Mouse (Mus musculus): ENCODE measurements around the gene Arsb. TPM values are rescaled to one million over a fixed set of nuclear protein-coding genes. Genes with fewer than 3 reads are reported as not detected.
A peak's percentile ranks its signal among the peaks of the same experiment; 100 is the strongest.

Gene Arsb
- polyA plus RNA-seq, 1 experiment from 2014 or later, result 9.8 TPM

DNA sequence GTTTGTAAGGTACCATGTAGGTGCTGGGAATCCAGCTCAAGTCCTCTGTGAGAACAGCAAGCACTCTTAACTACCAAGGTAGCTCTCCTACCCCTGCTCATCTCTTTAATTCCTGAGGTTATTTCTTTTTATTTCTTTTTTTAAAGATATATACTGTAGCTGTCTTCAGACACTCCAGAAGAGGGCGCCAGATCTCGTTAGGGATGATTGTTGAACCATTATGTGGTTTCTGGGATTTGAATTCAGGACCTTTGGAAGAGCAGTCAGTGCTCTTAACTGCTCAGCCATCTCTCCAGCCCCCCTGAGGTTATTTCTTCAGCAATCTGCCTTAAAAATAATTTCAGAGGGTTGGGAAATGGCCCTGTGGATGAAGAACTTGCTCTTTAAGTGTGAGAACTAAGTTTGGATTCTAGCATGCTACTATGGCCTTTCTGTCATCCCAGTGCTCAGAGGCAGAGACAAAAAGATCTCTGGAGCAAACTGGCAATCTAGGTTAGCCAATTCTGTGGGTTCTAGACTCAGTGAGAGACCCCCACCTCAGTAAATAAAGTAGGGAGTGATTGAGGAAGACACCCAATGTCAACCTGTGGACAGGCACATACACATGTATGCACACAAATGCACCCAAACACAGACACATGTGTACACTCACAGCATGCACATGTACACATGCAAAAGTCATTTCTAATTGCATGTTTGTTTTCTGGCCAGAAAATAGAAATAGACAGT, 58.3 kb downstream of the Arsb start:
- H3K4me3 ChIP-seq, result no peak overlapping the region
- H3K4me1 ChIP-seq, result no peaks in the 10 kb centered on the region
- no peak overlapping the region for H3K9ac ChIP-seq (replicated peaks)
- H3K27me3 ChIP-seq, result no peaks in the 10 kb centered on the region
- 59% methylated on average over 2 of the region's 2 CpGs for WGBS
- peaks cover 3% of the 10 kb centered on the region; the same call in 1 of the 2 replicates for H3K9me3 ChIP-seq
- H3K27ac ChIP-seq (replicated peaks), result no peak overlapping the region
- no peak overlapping the region for H3K4me2 ChIP-seq (replicated peaks)
- H3K36me3 ChIP-seq, result no peaks in the 10 kb centered on the region
- ATAC-seq (ENCODE audit: low FRiP score, low read depth), result no peak

DNA sequence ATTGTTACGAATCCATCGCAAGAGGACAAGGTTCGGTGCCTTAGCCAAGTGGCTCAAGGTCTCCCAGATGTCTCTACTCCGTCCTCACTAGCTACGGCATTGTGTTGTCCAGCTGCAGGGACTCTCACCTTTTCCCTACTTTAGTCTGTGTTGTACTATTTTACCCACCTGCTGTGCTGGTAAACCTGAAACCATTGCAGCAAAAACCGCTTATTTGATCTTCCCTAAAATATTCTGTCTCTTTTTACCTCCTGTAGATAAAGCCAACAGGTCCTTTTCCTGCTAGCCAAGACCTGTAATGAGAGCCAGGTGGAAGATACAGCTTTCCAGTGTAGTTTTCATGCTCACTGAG, 58.8 kb downstream of the Arsb start:
- 81% methylated on average over 6 of the region's 6 CpGs for WGBS
- ATAC-seq (ENCODE audit: low FRiP score, low read depth), result no peak
- H3K4me3 ChIP-seq, result no peak overlapping the region

DNA sequence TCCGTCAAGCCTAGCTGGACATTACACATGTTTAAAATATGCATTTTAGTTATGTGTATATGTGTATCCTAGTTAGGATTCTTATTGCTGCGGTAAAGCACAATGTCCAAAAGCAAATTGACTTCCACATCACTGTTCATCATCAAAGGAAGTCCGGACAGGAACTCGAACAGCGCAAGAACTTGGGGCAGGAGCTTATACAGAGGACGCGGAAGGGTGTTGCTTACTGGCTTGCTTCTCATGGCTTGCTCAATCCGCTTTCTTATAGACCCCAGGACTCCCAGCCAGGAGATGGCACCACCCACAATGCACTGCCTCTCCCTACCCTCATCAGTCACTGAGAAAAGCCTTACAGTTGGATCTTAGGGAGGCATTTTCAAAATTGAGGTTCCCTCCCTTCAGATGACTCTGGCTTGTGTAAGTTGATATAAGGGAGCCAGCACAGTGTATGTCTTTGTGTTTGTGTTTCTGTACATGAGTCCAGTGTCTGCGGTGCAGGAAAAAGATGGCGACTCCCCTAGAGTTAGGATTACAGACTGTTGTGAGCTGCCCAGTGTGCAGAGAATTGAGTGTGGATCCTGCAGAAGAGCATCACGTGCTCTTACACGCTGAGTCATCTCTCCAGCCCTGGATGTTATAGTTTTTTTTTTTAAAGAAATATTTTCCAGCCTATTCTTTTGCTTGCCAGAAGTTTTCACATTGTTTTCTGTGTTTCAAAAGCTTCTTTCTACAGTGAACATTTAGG, 66.2 kb downstream of the Arsb start:
- H3K4me2 ChIP-seq (replicated peaks), result no peak overlapping the region
- ATAC-seq (ENCODE audit: low FRiP score, low read depth), result no peak
- no peaks in the 10 kb centered on the region for H3K36me3 ChIP-seq
- 90% methylated on average over 12 of the region's 12 CpGs for WGBS
- no peak overlapping the region for H3K4me3 ChIP-seq
- 0 out of 2 replicates have a peak, but pooled peaks cover 9% of the 10 kb centered on the region for H3K9me3 ChIP-seq
- no peaks in the 10 kb centered on the region; the same call in 1 of the 2 replicates for H3K27me3 ChIP-seq
- peaks cover 20% of the 10 kb centered on the region for H3K4me1 ChIP-seq
- H3K27ac ChIP-seq (replicated peaks), result no peak overlapping the region
- no peak overlapping the region for H3K9ac ChIP-seq (replicated peaks)

More for the DNA sequence above, 58.8 kb downstream of the Arsb start:
- H3K4me2 ChIP-seq (replicated peaks), result no peak overlapping the region
- no peaks in the 10 kb centered on the region for H3K36me3 ChIP-seq
- no peak overlapping the region for H3K9ac ChIP-seq (replicated peaks)
- peaks cover 3% of the 10 kb centered on the region; the same call in 1 of the 2 replicates for H3K9me3 ChIP-seq
- no peaks in the 10 kb centered on the region for H3K4me1 ChIP-seq
- no peaks in the 10 kb centered on the region for H3K27me3 ChIP-seq
- H3K27ac ChIP-seq (replicated peaks), result no peak overlapping the region

DNA sequence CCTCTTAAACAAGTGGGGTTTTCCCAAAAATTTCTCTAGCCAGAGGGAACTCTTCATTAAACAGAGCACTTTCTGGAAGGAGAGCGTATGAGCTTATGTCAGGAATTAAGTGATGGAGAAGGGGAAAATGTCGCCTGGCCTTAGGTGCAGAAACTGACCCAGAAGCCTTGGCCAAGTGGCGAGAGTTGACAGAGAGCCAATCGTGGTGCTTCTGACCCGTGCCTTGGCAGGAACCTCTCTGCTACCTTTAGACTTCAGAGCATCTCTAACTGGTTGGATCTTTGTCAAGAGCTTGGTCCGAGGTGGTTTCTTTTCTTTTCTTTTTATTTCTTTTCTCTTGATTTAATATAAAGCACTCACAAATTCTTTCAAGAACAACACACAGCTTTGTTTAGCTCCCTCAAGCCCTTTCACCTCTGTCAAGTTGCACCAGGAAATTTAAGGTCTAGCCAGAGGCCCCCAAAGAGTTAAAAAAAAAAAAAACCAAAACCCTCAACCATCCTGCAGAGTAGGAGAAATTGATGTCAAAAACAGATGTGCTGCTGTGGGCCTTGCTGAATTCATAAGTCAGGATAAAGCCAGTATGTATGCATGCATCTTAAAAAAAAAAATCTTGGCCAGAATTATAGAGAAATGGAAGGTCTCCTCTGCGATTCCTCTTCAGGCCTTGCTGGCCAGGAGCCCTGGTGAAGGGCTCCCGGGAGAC, 67.2 kb downstream of the Arsb start:
- 0 out of 2 replicates have a peak, but pooled peaks cover 9% of the 10 kb centered on the region for H3K9me3 ChIP-seq
- no peak overlapping the region for H3K9ac ChIP-seq (replicated peaks)
- H3K27ac ChIP-seq (replicated peaks), result peak overlapping the region; percentile 73
- H3K36me3 ChIP-seq, result no peaks in the 10 kb centered on the region
- H3K4me3 ChIP-seq, result no peak overlapping the region
- 48% methylated on average over 8 of the region's 8 CpGs for WGBS
- ATAC-seq (ENCODE audit: low FRiP score, low read depth), result peak; percentile 18; the same call in 1 of the 2 replicates
- no peaks in the 10 kb centered on the region; the same call in 1 of the 2 replicates for H3K27me3 ChIP-seq
- peaks cover 20% of the 10 kb centered on the region for H3K4me1 ChIP-seq
- 0 out of 2 replicates have a peak overlapping the region, but pooled peaks have one; percentile 17 for H3K4me2 ChIP-seq (replicated peaks)

DNA sequence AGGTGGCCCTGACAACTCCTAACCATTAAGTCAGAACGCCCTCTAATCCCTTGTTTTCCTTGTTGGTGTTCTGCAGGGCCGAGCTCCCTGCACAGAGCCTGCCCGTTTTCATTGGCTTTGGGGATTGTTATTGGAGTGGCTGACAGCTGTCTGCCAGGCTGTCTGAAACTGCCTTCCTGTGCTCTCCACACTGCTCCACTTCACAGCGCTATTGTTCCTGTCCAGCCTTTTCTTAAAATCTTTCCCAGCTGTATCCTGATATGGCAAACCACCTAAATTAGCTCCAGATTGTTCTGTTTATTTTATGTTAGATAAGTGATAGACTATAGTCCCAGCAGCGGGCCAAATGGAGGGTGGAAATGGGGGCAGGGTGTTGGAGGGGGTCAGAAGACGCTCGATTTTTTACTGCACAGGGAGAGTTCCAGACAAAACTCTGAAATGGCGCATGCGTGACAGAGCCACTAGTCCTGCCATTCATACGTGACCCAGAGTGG, 67.8 kb downstream of the Arsb start:
- Histone ChIP-seq H3K36me3 (no peaks in the 10 kb centered on the region), H3K4me2 (replicated peaks) (0 out of 2 replicates have a peak overlapping the region, but pooled peaks have one; percentile 17), H3K27ac (replicated peaks) (peak overlapping the region; percentile 73), H3K4me1 (peaks cover 20% of the 10 kb centered on the region), H3K27me3 (no peaks in the 10 kb centered on the region; the same call in 1 of the 2 replicates), H3K4me3 (no peak overlapping the region), H3K9me3 (0 out of 2 replicates have a peak, but pooled peaks cover 9% of the 10 kb centered on the region), H3K9ac (replicated peaks) (no peak overlapping the region)
- WGBS, result 24% methylated on average over 10 of the region's 10 CpGs
- ATAC-seq (ENCODE audit: low FRiP score, low read depth), result peak; percentile 96

DNA sequence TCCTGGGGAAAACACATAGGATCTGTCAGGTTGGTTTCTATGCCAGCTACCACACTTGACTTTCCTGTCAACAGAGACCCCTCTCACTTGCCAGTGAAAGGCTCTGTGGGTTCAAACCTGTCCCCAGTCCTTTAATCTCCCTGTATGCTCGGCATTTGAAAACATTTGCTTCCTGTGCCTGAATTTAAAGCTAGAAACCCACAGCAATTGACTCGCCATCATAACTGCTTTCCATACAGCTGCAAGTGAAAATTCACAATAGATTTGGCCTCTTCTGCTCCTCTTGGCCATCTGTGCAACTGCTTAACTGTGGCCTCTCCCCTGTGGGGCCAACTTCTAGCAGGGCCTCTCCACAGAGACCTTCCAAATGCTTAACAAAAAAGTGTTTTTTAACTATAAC, 68.3 kb downstream of the Arsb start:
- Histone ChIP-seq H3K27ac (replicated peaks) (peak overlapping the region; percentile 73), H3K4me2 (replicated peaks) (no peak overlapping the region), H3K36me3 (no peaks in the 10 kb centered on the region), H3K4me1 (peaks cover 20% of the 10 kb centered on the region), H3K9me3 (0 out of 2 replicates have a peak, but pooled peaks cover 9% of the 10 kb centered on the region), H3K27me3 (no peaks in the 10 kb centered on the region; the same call in 1 of the 2 replicates), H3K4me3 (no peak overlapping the region), H3K9ac (replicated peaks) (no peak overlapping the region)
- WGBS, result 19% methylated on average over 2 of the region's 2 CpGs
- ATAC-seq (ENCODE audit: low FRiP score, low read depth), result peak; percentile 45; the same call in 1 of the 2 replicates

DNA sequence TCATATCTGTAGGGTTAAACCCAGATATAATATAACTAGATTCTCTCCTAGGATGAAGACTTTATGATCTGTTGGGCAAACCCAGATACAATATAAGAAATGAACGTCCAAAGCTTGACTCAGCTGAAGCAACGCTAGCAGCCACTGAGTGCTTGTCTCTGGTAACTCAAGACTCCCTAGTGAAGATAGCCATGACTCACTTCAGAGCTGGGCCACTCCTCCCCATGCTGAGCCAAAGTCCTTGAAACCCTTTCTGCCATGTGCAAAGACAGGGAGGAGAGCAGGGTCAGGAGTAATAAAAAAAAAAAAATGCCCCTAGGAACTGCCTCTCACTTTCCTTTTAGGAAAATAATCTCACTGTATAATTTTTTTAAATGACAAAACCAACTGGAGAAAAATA, 68.7 kb downstream of the Arsb start:
- H3K27me3 ChIP-seq, result no peaks in the 10 kb centered on the region; the same call in 1 of the 2 replicates
- H3K36me3 ChIP-seq, result no peaks in the 10 kb centered on the region
- 71% methylated on average over 2 of the region's 2 CpGs for WGBS
- peak overlapping the region; percentile 73 for H3K27ac ChIP-seq (replicated peaks)
- H3K4me1 ChIP-seq, result peaks cover 20% of the 10 kb centered on the region
- 0 out of 2 replicates have a peak, but pooled peaks cover 9% of the 10 kb centered on the region for H3K9me3 ChIP-seq
- no peak overlapping the region for H3K9ac ChIP-seq (replicated peaks)
- no peak overlapping the region for H3K4me2 ChIP-seq (replicated peaks)
- no peak overlapping the region for H3K4me3 ChIP-seq
- ATAC-seq (ENCODE audit: low FRiP score, low read depth), result no peak

DNA sequence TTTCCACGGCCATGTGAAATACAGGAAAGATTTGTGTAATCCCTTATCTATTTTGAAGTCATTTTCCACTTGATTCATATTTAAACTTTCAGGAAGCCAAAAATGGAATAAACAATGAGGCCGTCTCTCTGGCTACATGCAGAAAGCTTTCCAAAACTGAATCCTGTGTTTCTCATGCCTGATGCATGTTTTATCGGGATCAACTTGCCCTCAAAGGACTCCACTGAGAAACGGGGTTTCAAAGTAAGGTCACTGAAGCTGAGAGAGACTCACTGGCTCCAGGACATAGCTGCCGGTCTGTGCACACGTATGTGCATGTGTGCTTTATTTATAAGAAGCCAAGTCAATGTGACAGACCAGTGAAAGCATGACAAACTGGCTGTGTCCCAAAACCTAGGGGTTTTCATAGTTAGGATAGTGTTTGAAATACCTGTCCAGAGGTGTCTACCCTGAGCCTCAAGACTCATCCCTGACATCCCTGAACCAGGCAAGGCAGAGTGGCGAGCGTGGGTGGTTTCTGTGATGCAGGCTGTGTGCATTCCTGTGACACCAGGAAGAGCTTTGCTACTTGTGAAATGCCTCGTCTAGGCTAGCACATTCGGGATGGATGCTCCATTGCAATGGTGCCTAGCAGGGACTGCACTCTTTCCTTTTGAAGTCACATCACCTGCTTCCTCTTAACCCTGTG, 75.5 kb downstream of the Arsb start:
- Histone ChIP-seq H3K36me3 (no peaks in the 10 kb centered on the region), H3K9me3 (0 out of 2 replicates have a peak, but pooled peaks cover 3% of the 10 kb centered on the region), H3K9ac (replicated peaks) (no peak overlapping the region), H3K4me1 (0 out of 2 replicates have a peak, but pooled peaks cover under 1% of the 10 kb centered on the region), H3K4me2 (replicated peaks) (no peak overlapping the region), H3K27ac (replicated peaks) (no peak overlapping the region), H3K27me3 (no peaks in the 10 kb centered on the region), H3K4me3 (no peak overlapping the region)
- ATAC-seq (ENCODE audit: low FRiP score, low read depth), result no peak
- WGBS, result 83% methylated on average over 10 of the region's 10 CpGs

DNA sequence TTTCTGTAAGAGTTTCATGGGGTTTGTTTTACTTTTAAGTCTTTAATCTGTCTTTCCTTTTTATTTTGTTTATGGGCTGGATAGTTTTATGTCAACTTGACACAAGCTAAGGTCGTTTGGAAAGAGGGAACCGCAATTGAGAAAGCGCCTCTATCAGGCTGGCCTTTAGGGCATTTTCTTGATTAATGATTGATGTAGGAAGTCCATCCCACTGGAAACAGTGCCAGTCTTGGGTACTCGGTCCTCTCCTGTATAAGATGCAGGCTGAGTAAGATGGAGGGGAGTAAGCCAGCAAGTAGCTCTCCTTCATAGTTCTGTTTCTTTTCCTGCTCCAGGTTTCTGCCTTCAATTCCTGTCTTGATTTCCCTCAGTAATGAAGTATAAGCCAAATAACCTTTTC, 76.2 kb downstream of the Arsb start:
- no peak for ATAC-seq (ENCODE audit: low FRiP score, low read depth)
- H3K4me3 ChIP-seq, result no peak overlapping the region

DNA sequence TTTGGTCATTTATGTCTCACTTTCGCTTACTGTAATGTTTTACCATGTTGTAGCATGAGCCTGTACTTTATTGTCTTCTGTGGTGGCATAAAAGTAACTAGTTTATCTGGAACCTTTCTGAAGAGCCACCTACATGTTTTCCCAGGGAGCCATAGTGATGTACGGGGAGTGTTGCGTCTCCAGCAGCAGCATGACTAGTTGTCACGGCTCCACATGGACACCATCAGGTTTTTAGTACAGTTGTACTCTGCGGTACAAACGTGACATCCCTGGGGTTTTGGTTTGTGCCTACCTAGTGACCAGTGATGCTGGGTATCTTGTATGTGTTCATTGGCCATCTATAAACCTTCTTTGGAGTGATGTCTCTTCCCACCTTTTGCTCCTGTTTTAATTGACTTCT, 77.2 kb downstream of the Arsb start:
- Histone ChIP-seq H3K36me3 (no peaks in the 10 kb centered on the region), H3K9me3 (no peaks in the 10 kb centered on the region), H3K4me3 (no peak overlapping the region), H3K4me1 (peaks cover 7% of the 10 kb centered on the region; the same call in 1 of the 2 replicates), H3K27ac (replicated peaks) (no peak overlapping the region), H3K4me2 (replicated peaks) (no peak overlapping the region), H3K9ac (replicated peaks) (no peak overlapping the region), H3K27me3 (no peaks in the 10 kb centered on the region)
- WGBS, result 89% methylated on average over 6 of the region's 6 CpGs
- no peak for ATAC-seq (ENCODE audit: low FRiP score, low read depth)

More for the DNA sequence above, 76.2 kb downstream of the Arsb start:
- 81% methylated on average over 4 of the region's 4 CpGs for WGBS
- H3K9me3 ChIP-seq, result 0 out of 2 replicates have a peak, but pooled peaks cover under 1% of the 10 kb centered on the region
- H3K27me3 ChIP-seq, result no peaks in the 10 kb centered on the region
- H3K4me1 ChIP-seq, result peaks cover 7% of the 10 kb centered on the region; the same call in 1 of the 2 replicates
- no peak overlapping the region for H3K9ac ChIP-seq (replicated peaks)
- no peak overlapping the region for H3K4me2 ChIP-seq (replicated peaks)
- no peak overlapping the region for H3K27ac ChIP-seq (replicated peaks)
- no peaks in the 10 kb centered on the region for H3K36me3 ChIP-seq

DNA sequence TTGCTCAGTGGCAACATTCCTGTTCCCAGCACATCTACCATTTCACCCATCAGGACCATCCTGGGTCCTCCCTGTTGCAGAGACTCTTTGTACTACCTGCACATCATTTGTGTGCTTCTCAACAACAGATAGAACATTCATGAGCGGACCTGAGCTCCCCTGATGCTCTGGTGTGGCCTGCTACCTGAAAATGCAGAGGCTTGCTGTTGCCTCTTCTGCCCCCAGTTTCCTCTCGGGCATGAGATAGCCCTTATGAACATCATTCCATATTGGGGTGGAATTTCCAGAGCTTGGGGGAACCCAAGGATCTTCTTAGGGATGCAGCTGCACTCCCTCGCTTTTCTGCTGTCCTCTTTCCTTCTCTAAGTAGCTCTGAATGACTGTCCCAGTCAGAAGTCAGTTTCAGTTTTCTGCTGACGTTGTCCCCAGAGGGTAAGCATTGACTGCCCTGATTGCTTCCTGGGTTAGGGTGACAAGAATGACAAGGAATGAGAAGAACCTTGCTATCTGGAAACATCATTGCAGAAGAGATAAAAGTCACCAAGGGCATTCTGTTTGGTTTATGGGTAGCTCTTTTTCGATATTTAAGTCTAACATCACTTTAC, 78.4 kb downstream of the Arsb start:
- Histone ChIP-seq H3K4me2 (replicated peaks) (no peak overlapping the region), H3K4me3 (no peak overlapping the region), H3K9ac (replicated peaks) (no peak overlapping the region), H3K27ac (replicated peaks) (no peak overlapping the region), H3K27me3 (no peaks in the 10 kb centered on the region), H3K4me1 (peaks cover 9% of the 10 kb centered on the region; the same call in 1 of the 2 replicates), H3K36me3 (no peaks in the 10 kb centered on the region), H3K9me3 (no peaks in the 10 kb centered on the region)
- ATAC-seq (ENCODE audit: low FRiP score, low read depth), result no peak
- WGBS, result 82% methylated on average over 5 of the region's 5 CpGs
